Mouse (Mus musculus) embryonic stem cell, embryonic (primary cell): ENCODE results near the gene Akap5.

Experiments
- CTCF ChIA-PET, 4 experiments: fragments of 300-600 bp in 2 of 4; fragments of 350-600 bp in 2 of 4; sonication (Branson Sonifier 250); formaldehyde crosslinking; loops; one replicate each; lab custom pipeline; 2022; ENCODE audit warnings: inconsistent platforms in 2 of 4; lab: Charles Lee
- POLR2A ChIA-PET, 4 experiments: fragments of 300-600 bp in 2 of 4; fragments of 350-600 bp in 2 of 4; sonication (Branson Sonifier 250); formaldehyde crosslinking; loops; one replicate each; lab custom pipeline; 2022; ENCODE audit warnings: antibody characterized with exemption in 4 of 4, inconsistent platforms in 1 of 4; lab: Charles Lee

Akap5 gene

GRCm38 (mm10) chr12:76336111-76336965, 11.6 kb downstream of the Akap5 start:
- CTCF ChIA-PET = interaction anchor here in 2 of 4 experiments (1.0 to 1.4 kb wide), 4 partner anchors 44 to 539 kb away, joined by 3 to 4 read pairs (median 4); no protein-coding TSS in a partner anchor
- POLR2A ChIA-PET = interaction anchor here in 3 of 4 experiments (0.5 to 1.8 kb wide), 8 partner anchors 9 to 740 kb away, joined by 3 to 9 read pairs (median 3); partner anchors contain the start of genes Akap5 (in 2 of the 3), Mthfd1 (in 1 of the 3) and Ppp2r5e (in 1 of the 3)

GRCm38 (mm10) chr12:76341080-76341479, 16.4 kb downstream of the Akap5 start:
- ChIA-PET CTCF (interaction anchor here (0.5 to 3.4 kb wide), 34 partner anchors 8 to 447 kb away, joined by 3 to 22 read pairs (median 3); partner anchors contain the start of genes Akap5 (in 2 of the 4), Mthfd1 (in 1 of the 4) and Ppp1r36 (in 1 of the 4)), POLR2A (interaction anchor here in 2 of 4 experiments (0.6 to 4.1 kb wide), 10 partner anchors 9 to 910 kb away, joined by 3 to 19 read pairs (median 3); partner anchors contain the start of genes Akap5 (in 1 of the 2) and Mthfd1 (in 1 of the 2))

- POLR2A ChIA-PET = interaction anchor here in 3 of 4 experiments (0.6 to 1.4 kb wide), 7 partner anchors 10 to 153 kb away, joined by 3 to 4 read pairs (median 3); no protein-coding TSS in a partner anchor
- CTCF ChIA-PET = interaction anchor here in 3 of 4 experiments (0.6 to 1.6 kb wide), 10 partner anchors 27 to 491 kb away, joined by 3 to 15 read pairs (median 4); no protein-coding TSS in a partner anchor
Measured at GRCm38 (mm10) chr12:76345759-76346455, 21.2 kb downstream of the Akap5 start.

GRCm38 (mm10) chr12:76349680-76350220, 25.1 kb downstream of the Akap5 start:
- ChIA-PET POLR2A (interaction anchor here (0.5 to 1.7 kb wide), 13 partner anchors 8 to 54 kb away, joined by 3 to 10 read pairs (median 4); partner anchors contain the start of genes Akap5 (in 1 of the 4) and Hspa2 (in 1 of the 4)), CTCF (interaction anchor here in 3 of 4 experiments (0.5 to 1.0 kb wide), 3 partner anchors 10 to 159 kb away, joined by 3 to 4 read pairs (median 3); no protein-coding TSS in a partner anchor)

GRCm38 (mm10) chr12:76360868-76361267, 36.2 kb downstream of the Akap5 start:
- POLR2A ChIA-PET = interaction anchor here in 3 of 4 experiments (0.6 to 1.9 kb wide), 9 partner anchors 11 to 374 kb away, joined by 3 to 6 read pairs (median 3); partner anchors contain the start of gene Mthfd1 (in 1 of the 3)
- CTCF ChIA-PET = interaction anchor here in 2 of 4 experiments (0.6 to 1.3 kb wide), 4 partner anchors 40 to 125 kb away, joined by 3 to 5 read pairs (median 3); no protein-coding TSS in a partner anchor

GRCm38 (mm10) chr12:76361405-76362302, 37.0 kb downstream of the Akap5 start:
- CTCF ChIA-PET = interaction anchor here (0.5 to 2.2 kb wide), 10 partner anchors 11 to 391 kb away, joined by 3 to 7 read pairs (median 3); no protein-coding TSS in a partner anchor
- POLR2A ChIA-PET = interaction anchor here (0.5 to 2.8 kb wide), 16 partner anchors 8 to 573 kb away, joined by 3 to 14 read pairs (median 4); partner anchors contain the start of genes Hspa2 (in 1 of the 4) and Mthfd1 (in 1 of the 4)

GRCm38 (mm10) chr12:76362303-76362676, 37.6 kb downstream of the Akap5 start:
- ChIA-PET POLR2A (interaction anchor here in 3 of 4 experiments (0.7 to 2.8 kb wide), 13 partner anchors 9 to 113 kb away, joined by 3 to 14 read pairs (median 6); partner anchors contain the start of gene Hspa2 (in 1 of the 3)), CTCF (interaction anchor here in 3 of 4 experiments (0.5 to 2.2 kb wide), 8 partner anchors 10 to 563 kb away, joined by 3 to 9 read pairs (median 3); no protein-coding TSS in a partner anchor)

GRCm38 (mm10) chr12:76366276-76366675, 41.6 kb downstream of the Akap5 start:
- CTCF ChIA-PET = no interaction called here
- POLR2A ChIA-PET = interaction anchor here in 3 of 4 experiments (0.7 to 2.3 kb wide), 10 partner anchors 9 to 230 kb away, joined by 3 to 10 read pairs (median 4); no protein-coding TSS in a partner anchor

- ChIA-PET CTCF (interaction anchor here in 1 of 4 experiments (0.6 to 1.2 kb wide), 3 partner anchors 165 to 385 kb away, joined by 3 to 5 read pairs (median 3); no protein-coding TSS in a partner anchor), POLR2A (interaction anchor here in 3 of 4 experiments (0.6 to 2.3 kb wide), 24 partner anchors 9 to 698 kb away, joined by 3 to 11 read pairs (median 3); partner anchors contain the start of genes Akap5 (in 1 of the 3) and Hspa2 (in 1 of the 3))
Measured at GRCm38 (mm10) chr12:76367096-76367995, 42.7 kb downstream of the Akap5 start.

- ChIA-PET POLR2A (interaction anchor here in 3 of 4 experiments (0.7 to 2.3 kb wide), 22 partner anchors 8 to 699 kb away, joined by 3 to 11 read pairs (median 3); partner anchors contain the start of genes Hspa2 (in 2 of the 3), Akap5 (in 1 of the 3) and Wdr89 (in 1 of the 3)), CTCF (interaction anchor here in 3 of 4 experiments (0.5 to 1.2 kb wide), 6 partner anchors 14 to 384 kb away, joined by 3 to 5 read pairs (median 3); no protein-coding TSS in a partner anchor)
Measured at GRCm38 (mm10) chr12:76368201-76368789, 43.6 kb downstream of the Akap5 start.

- POLR2A ChIA-PET = interaction anchor here in 3 of 4 experiments (0.8 to 2.3 kb wide), 13 partner anchors 11 to 700 kb away, joined by 3 to 11 read pairs (median 4); partner anchors contain the start of genes Hspa2 (in 1 of the 3) and Wdr89 (in 1 of the 3)
- CTCF ChIA-PET = interaction anchor here in 3 of 4 experiments (0.5 to 1.0 kb wide), 4 partner anchors 14 to 172 kb away, joined by 3 to 4 read pairs (median 3); no protein-coding TSS in a partner anchor
Measured at GRCm38 (mm10) chr12:76368790-76369205, 44.1 kb downstream of the Akap5 start.

GRCm38 (mm10) chr12:76369206-76369977, 44.7 kb downstream of the Akap5 start, which contains the start of gene Zbtb25:
Gene Zbtb25 (minus strand): TSS chr12:76369602.
- ChIA-PET CTCF (interaction anchor here in 3 of 4 experiments (0.6 to 1.0 kb wide), 4 partner anchors 15 to 173 kb away, joined by 3 to 4 read pairs (median 4); no protein-coding TSS in a partner anchor), POLR2A (interaction anchor here in 3 of 4 experiments (0.8 to 4.7 kb wide), 7 partner anchors 11 to 700 kb away, joined by 3 to 38 read pairs (median 5); partner anchors contain the start of gene Wdr89 (in 1 of the 3))
